Mouse (Mus musculus) 416B (cell line): ENCODE results near the gene Cpt2.
A peak's percentile ranks its signal among the peaks of the same experiment; 100 is the strongest.

Source experiments
- DNase-seq: peaks from one replicate; pipeline ENCODE4 v3.0.0; 2011; ENCODE audit warnings: low read depth

Gene Cpt2

GRCm38 (mm10) chr4:107923145-107923802 is at the start of gene Cpt2:
Gene Cpt2, minus strand, starts transcription at chr4:107923610.
- peak; percentile 97 for DNase-seq

DNA sequence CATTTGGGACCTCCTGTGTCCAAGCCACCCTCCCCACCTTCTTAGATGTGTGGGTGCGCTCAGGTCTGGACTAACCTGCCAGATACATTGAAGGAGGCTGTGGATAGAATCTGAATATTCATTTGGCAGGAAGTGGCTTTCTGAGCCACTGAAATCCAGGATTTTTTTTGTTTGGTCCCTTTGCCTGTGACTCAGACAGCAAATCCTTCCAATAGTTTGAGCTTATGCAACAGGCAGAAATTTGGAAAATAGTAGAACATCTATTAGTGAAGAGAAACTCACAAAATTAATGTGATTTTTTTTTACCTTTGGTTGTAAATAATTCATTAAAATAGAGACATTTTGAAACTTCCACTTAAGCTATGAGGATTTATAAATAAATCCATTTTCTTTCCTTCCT is 47.8 kb upstream of the Cpt2 start:
- no peak for DNase-seq

DNA sequence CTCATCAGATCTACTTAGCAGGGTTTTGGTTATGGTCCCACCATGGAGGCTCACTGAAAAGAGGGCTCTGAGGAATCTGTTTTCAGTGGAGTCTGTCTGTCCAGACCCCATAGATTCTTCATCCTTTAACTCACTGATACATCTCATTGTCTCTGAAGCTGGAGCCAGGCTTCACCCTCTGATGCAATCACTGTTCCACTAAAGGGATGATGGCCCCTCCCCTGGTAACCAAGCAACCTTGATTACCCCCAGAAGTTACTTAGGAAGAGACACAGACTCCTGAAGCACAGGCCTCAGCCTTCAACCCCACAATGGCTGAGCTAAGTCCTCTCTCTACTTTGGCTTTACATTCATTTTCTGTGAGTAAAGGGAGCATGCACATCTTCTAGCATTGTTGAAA is 46.4 kb upstream of the Cpt2 start:
- DNase-seq: no peak

DNA sequence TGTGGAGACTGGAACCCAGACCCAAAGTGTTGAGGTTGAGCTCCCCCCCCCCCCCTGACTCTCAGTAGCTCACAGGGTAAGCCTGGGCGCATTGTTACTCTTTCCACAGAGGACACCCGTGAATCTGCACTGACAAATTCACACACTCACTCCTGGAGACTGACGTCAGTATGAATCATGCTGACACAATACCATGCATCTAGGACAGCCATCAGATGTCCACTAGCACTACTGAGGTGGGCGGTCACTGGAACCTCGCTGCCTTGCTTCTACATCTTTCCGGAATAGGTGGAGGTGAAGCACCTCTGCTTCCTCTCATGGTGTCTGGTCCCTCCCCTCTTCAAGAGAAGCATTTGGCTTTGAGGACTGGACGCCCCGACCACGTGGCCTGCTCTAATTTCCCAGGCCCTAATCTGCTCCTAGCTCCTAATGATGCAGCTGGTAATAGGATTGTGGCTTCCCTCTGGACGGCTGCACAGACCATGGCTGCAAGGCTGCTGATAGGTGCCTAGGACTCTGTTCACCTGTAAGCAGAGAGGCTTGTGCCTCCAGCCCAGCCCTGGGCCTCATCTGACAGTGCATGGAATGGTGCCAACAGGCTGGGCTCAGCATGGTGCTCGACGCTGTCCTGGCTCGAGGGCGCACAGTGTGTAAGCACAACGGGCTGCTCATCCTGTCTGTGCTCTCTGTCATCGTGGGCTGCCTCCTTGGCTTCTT is 44.7 kb upstream of the Cpt2 start, which contains the start of gene Slc1a7:
Slc1a7 (plus strand) TSS at position 367 of the 717 bp plus-strand sequence.
- DNase-seq: peak; percentile 21

- peak; percentile 82 for DNase-seq
Measured at GRCm38 (mm10) chr4:107966416-107967109, 43.2 kb upstream of the Cpt2 start.

DNA sequence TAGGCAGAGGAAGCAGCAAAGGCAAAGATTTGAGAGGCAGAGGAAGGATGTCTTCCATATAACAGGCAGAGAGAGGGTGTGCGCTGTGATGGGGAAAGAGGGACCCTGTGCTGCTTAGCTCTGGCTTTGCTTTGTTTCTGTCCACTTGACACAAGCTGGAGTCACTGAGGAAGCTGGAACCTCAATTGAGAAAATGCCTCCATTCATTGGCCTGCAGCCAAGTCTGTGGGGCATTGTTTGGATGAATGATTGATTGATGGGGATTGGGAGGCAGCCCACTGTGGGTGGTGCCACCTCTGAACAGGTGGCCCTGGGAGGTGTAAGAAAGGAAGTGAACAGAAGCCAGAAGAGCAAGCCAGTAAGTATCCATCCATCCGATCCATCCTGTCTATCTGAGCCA is 39.4 kb upstream of the Cpt2 start:
- DNase-seq: no peak

DNA sequence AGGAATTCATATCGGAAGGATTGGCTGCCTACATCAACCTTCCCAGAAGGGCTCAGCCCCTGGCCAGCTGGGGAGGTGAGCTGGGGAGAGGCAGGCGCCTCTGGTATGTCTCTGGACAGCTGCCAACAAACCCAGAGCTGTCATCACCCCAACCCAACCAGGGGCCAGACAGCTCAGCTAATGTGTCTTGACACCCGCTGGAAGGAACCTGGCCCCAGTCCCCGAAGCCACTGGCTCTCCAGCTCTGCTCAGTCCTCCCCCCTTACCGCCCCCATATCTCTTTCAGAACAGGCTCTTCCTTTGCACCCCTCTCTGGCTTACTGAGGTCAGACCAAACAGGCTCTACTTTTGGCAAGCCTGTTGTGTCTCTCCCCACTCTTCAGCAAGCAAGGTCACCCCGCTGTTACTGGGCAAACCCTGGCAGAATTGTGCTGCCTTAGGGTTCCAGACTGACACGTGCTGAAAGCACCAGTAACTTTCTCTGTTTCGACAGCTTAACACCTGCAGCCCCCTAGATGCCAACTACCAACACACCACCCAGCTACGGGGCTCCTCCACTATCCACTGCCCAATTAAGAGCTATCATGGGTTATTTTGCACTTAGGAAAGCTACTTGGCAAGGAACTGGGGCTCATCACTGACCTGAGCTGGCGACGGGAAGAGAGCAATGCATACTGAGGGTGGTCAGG is 38.8 kb upstream of the Cpt2 start:
- peak; percentile 73 for DNase-seq

- no peak for DNase-seq
Measured at GRCm38 (mm10) chr4:107958487-107958886, 35.1 kb upstream of the Cpt2 start.

GRCm38 (mm10) chr4:107955691-107956090 is 32.3 kb upstream of the Cpt2 start:
- no peak for DNase-seq

DNA sequence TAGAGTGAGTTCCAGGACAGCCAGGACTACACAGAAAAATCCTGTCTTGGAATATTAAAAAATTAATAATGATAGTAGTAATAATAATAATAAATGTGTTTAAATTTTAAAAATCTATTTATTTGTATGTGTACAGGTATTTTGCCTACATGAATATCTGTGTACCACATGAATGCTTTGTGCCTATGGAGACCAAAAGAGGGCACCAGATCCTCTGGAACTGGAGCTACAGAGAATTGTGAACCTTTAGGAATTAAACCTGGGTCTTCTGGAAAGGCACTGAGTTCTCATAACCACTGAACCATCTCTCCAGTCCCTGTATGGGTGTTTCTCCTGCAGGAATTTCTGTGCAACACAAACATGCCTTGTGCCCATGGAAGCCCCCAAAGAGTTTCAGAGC is 29.4 kb upstream of the Cpt2 start:
- DNase-seq: peak; percentile 44

DNA sequence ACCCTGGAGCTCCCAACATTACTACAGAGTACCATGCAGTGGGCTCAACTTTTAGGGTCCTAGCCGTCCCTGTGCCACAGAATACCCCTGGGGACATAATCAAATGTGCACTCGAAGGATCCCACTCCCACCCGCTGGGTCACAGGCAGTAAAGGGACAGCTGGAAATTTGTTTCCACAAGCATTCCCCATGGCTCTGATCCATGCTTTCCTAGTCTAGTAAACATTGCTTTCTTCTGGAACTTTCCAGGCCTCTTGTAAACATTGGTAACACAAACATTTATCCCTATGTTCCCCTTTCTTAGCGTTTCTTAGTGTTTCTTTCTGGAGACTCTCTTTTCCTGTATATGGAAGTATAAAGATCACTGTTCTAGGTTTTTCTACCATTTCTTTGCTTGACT is 26.5 kb upstream of the Cpt2 start:
- no peak for DNase-seq

DNA sequence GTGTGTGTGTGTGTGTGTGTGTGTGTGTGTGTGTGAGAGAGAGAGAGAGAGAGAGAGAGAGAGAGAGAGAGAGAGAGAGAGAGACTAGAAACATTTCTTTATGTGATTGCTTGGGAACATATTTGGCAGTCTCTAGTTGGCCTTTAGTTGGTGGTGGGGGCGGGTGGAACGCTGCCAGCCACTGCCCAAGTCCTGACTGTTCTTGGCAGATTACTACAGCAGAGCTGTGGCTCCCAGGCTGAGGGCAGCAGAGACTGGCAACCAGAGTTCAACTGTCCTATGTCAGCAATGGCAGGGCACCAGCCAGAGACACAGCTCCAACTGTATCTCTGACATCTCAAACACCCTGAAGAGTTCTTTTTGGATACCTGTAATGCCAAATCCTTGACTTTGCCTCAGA is 20.7 kb upstream of the Cpt2 start:
- DNase-seq: no peak

DNA sequence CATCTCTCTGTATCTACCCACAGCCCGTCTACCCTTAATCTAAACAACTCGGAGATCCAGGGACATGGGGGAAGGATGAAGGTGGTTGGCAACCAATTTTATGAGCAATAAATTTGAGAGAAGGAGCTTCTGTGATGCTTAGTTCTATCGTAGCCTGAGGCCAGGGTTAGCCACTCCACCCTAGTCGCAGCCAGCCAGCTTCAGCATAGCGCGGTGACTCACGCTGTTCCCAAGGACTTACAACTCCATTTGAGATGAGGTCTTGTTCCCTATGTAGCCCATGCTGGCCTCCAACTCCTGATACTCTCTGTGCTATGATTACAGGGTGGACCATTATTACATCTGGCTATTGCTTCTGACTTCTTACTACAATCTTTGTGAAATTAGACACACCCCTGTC is 19.3 kb upstream of the Cpt2 start:
- no peak for DNase-seq

DNA sequence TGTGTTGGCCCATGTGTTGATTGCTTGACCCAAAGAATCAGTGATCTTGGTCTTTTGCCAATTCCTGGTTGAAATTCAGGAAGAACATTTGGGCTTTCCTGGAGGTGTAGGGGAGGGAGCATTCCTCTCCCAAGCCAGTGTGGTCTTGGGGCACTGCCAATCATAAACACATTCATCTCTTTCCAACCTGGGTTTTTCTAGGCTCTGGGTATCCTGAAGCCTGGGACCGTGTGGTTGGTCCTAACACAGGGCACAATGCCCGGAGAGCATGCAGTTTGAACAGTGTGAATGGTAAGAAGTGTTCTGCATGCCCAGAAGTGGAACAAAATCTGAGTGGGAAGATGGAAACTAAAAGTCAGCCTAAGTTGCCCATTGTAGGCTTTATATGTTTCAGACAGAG is 14.7 kb upstream of the Cpt2 start:
- DNase-seq: no peak

- peak; percentile 73 for DNase-seq
Measured at GRCm38 (mm10) chr4:107937338-107937737, 13.9 kb upstream of the Cpt2 start.

GRCm38 (mm10) chr4:107935254-107935653 is 11.8 kb upstream of the Cpt2 start:
- peak; percentile 36 for DNase-seq

DNA sequence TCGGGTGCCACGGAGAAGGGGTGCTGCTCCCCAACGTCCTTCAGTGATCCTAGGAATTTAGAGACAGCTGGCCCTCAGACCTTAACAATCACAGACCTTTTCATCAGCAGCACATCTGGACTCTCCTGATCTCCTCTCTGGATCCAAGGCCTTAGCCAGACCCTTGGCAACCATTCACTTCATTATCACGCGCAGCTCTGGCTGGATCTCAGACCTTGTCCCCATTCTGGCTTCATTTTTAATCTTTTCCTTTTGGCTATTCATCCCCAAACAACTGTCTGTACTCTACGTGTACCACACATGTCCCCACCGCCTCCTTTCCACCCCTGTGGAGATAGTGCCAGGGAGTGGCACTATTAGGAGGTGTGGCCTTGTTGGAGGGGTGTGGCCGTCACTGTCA is 9.8 kb upstream of the Cpt2 start:
- no peak for DNase-seq

DNA sequence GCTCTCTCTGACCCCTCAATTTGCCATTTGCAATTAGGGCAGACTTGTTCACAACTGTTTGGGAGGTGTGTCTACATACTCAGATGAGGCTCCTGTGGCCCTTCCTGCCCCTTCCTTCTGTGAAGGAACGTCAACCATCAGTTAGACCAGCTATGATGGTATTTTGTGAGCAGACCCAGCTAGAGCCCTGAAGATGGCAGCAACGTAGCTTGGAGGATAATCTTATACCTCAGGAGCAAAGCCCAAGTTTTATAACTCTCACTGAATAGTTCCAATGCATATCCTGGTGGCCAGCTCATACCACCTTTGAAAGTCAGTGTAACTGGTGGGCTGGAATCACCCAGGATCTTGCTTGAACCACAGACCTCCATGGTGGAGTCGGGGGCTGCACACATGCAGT is 8.0 kb upstream of the Cpt2 start:
- no peak for DNase-seq

DNA sequence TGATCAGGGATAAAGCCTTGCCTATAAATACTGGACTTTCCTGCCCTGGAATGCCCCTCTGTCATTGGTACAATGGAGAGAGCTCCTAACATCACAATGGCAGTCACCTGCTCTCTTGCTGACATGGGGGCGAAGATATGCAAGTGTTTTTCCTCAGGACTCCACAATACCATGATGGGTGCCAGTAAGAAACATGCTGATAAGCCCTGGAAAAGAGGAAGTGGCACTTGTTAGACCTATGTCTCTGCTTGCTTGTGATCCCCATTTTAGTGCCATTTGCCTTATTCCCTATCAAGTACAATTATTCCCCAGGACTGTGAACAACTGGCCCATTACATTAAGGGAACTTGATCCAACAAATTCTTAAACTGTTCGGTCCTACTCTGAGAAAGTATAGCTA is 5.3 kb upstream of the Cpt2 start:
- DNase-seq: no peak

DNA sequence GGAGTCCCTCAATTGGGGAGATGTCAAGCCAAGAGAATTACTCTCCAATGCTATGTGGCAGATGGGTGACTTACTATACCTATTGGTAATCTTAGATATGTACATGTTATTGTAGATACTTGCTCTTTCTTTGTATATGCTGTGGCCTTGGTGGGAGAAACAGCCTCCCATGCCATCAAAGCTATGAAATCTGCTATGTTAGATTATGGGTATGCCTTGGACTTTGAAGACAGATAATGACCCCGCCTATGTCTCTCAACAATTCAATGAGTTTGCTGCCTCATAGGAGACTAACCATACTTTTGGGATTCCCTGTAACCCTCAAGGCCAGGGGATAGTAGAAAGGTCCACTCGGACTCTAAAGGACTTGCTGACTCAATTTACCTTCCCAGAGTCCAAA is 4.9 kb upstream of the Cpt2 start:
- DNase-seq: no peak

- no peak for DNase-seq
Measured at GRCm38 (mm10) chr4:107923803-107924194, 389 bp upstream of the Cpt2 start.

- no peak for DNase-seq
Measured at GRCm38 (mm10) chr4:107921952-107922351, 1.5 kb downstream of the Cpt2 start.
